Mouse (Mus musculus): ENCODE results near the gene Ank3.

The Ank3 gene

GRCm38 (mm10) chr10:69787379-69787778 is 388.8 kb downstream of the Ank3 start:
- DNase-seq: peak; percentile 59

GRCm38 (mm10) chr10:69790606-69791005 is 392.0 kb downstream of the Ank3 start:
- peak; percentile 56 for DNase-seq

- DNase-seq: no peak
Measured at GRCm38 (mm10) chr10:69791951-69792350, 393.4 kb downstream of the Ank3 start.

- no peak for DNase-seq
Measured at GRCm38 (mm10) chr10:69792400-69792799, 393.8 kb downstream of the Ank3 start.

GRCm38 (mm10) chr10:69793079-69793478 is 394.5 kb downstream of the Ank3 start:
- DNase-seq: peak; percentile 78

- no peak for DNase-seq
Measured at GRCm38 (mm10) chr10:69795656-69796055, 397.1 kb downstream of the Ank3 start.

- DNase-seq: peak; percentile 78
Measured at GRCm38 (mm10) chr10:69796421-69796886, 397.9 kb downstream of the Ank3 start.

GRCm38 (mm10) chr10:69803135-69803756 is 404.7 kb downstream of the Ank3 start:
- DNase-seq: peak; percentile 64

GRCm38 (mm10) chr10:69804613-69805012 is 406.0 kb downstream of the Ank3 start:
- no peak for DNase-seq

GRCm38 (mm10) chr10:69810785-69811184 is 412.2 kb downstream of the Ank3 start:
- DNase-seq: no peak

GRCm38 (mm10) chr10:69813823-69814522 is 415.4 kb downstream of the Ank3 start:
- DNase-seq: no peak

- no peak for DNase-seq
Measured at GRCm38 (mm10) chr10:69821245-69821644, 422.7 kb downstream of the Ank3 start.

GRCm38 (mm10) chr10:69828770-69829169 is 430.2 kb downstream of the Ank3 start:
- DNase-seq: no peak

- DNase-seq: no peak
Measured at GRCm38 (mm10) chr10:69829236-69829635, 430.7 kb downstream of the Ank3 start.

GRCm38 (mm10) chr10:69831568-69831967 is 433.0 kb downstream of the Ank3 start:
- DNase-seq: no peak

- DNase-seq: no peak
Measured at GRCm38 (mm10) chr10:69832241-69832640, 433.7 kb downstream of the Ank3 start.

- DNase-seq: no peak
Measured at GRCm38 (mm10) chr10:69832822-69833221, 434.2 kb downstream of the Ank3 start.

- DNase-seq: peak; percentile 33
Measured at GRCm38 (mm10) chr10:69834700-69835099, 436.1 kb downstream of the Ank3 start.

GRCm38 (mm10) chr10:69845749-69846148 is 447.2 kb downstream of the Ank3 start:
- peak; percentile 86 for DNase-seq

GRCm38 (mm10) chr10:69852366-69853091 is 454.0 kb downstream of the Ank3 start:
- DNase-seq: peak; percentile 24

- DNase-seq: no peak
Measured at GRCm38 (mm10) chr10:69854587-69855185, 456.1 kb downstream of the Ank3 start.

GRCm38 (mm10) chr10:69858011-69858410 is 459.4 kb downstream of the Ank3 start:
- no peak for DNase-seq

- peak; percentile 23 for DNase-seq
Measured at GRCm38 (mm10) chr10:69858897-69859605, 460.5 kb downstream of the Ank3 start.

Data from retina, postnatal 1 day (tissue).